Comparison of ENCODE assay signal across 10 mouse cellular contexts in genomic region chr3:127527465-127528034, GRCm38 (mm10). TPM values are rescaled to one million over a fixed set of nuclear protein-coding genes. Genes with fewer than 3 reads are reported as not detected.
DNase-seq lines count a peak whose midpoint lies in the region; ATAC-seq and TF ChIP-seq lines count a peak whose summit lies in the region.
"Had no signal": no experiment of that assay in that cellular context is flagged by ENCODE, and none has a peak within 500 bp of the region (broad histone marks: within the 10 kb centered on the region; RNA-seq: fewer than 3 reads in every experiment).

No protein-coding gene starts in this region.

- no peak overlapping the region for H3K9ac ChIP-seq in heart, embryonic 16.5 days (ENCODE audit: low read length)
- no peak overlapping the region for H3K9ac ChIP-seq in stomach, postnatal 0 days (ENCODE audit: low read length)
- H3K9ac ChIP-seq: forebrain, embryonic 13.5 days had no signal

- no peaks in the 10 kb centered on the region for H3K9me3 ChIP-seq in heart, embryonic 16.5 days (replicated peaks; ENCODE audit: control insufficient read depth, low read length)
- H3K9me3 ChIP-seq in stomach, postnatal 0 days (ENCODE audit: control insufficient read depth, low read length): no peaks in the 10 kb centered on the region
- H3K9me3 ChIP-seq: forebrain, embryonic 13.5 days had no signal

- peaks cover 11% of the 10 kb centered on the region for H3K4me1 ChIP-seq in heart, embryonic 16.5 days (ENCODE audit: control insufficient read depth, insufficient read depth, low read length)
- no peaks in the 10 kb centered on the region for H3K4me1 ChIP-seq in stomach, postnatal 0 days (replicated peaks; ENCODE audit: control insufficient read depth, insufficient read depth)
- H3K4me1 ChIP-seq: forebrain, embryonic 13.5 days had no signal

- no peak overlapping the region for H3K4me3 ChIP-seq in heart, embryonic 16.5 days (ENCODE audit: low read length)
- H3K4me3 ChIP-seq in stomach, postnatal 0 days (ENCODE audit: low read depth, low read length): no peak overlapping the region
- H3K4me3 ChIP-seq: forebrain, embryonic 13.5 days had no signal

- H3K4me2 ChIP-seq in heart, embryonic 16.5 days (ENCODE audit: low read depth, low read length): no peak overlapping the region
- H3K4me2 ChIP-seq in stomach, postnatal 0 days (replicated peaks; ENCODE audit: low read depth): no peak overlapping the region
- H3K4me2 ChIP-seq: forebrain, embryonic 13.5 days had no signal

- no peaks in the 10 kb centered on the region for H3K27me3 ChIP-seq in heart, embryonic 16.5 days (ENCODE audit: control insufficient read depth, insufficient read depth, low read length)
- no peaks in the 10 kb centered on the region for H3K27me3 ChIP-seq in stomach, postnatal 0 days (ENCODE audit: control insufficient read depth, insufficient read depth, low read length)
- H3K27me3 ChIP-seq: forebrain, embryonic 13.5 days had no signal

- no peak for TF ChIP-seq CTCF in stomach, postnatal 0 days (IDR thresholded peaks at IDR 0.05; ENCODE audit: low read depth)

- intact Hi-C loops in left cerebral cortex, postnatal 4 days (cut with DNase I): no loop called here

- ATAC-seq in heart, embryonic 16.5 days (replicated peaks; ENCODE audit: extremely low read depth, insufficient read depth, low FRiP score): no peak
- no peak for ATAC-seq in stomach, postnatal 0 days (ENCODE audit: low FRiP score, low TSS enrichment)
- ATAC-seq: forebrain, embryonic 13.5 days had no signal

- peak; percentile 38 for DNase-seq in cerebellum, adult 9-10 months
- no peak for DNase-seq in cerebellum, adult 8-10 months
- peak; percentile 9 for DNase-seq in left cerebral cortex, adult 11 months (ENCODE audit: low spot score)
- DNase-seq in left cerebral cortex, postnatal 4 days: no peak
- DNase-seq in adrenal gland, postnatal 14 days: peak; percentile 49
- DNase-seq in stomach, postnatal 0 days (ENCODE audit: low spot score): no peak
- no peak for DNase-seq in thymus, postnatal 25 days
- DNase-seq: thymus, postnatal 36 days had no signal

- TF ChIP-seq EP300 in stomach, postnatal 0 days (optimal IDR thresholded peaks at IDR 0.05): no peak

- peak overlapping the region; percentile 65 for H3K27ac ChIP-seq in heart, embryonic 16.5 days (ENCODE audit: low read length)
- no peak overlapping the region for H3K27ac ChIP-seq in stomach, postnatal 0 days (replicated peaks)
- H3K27ac ChIP-seq: forebrain, embryonic 13.5 days had no signal

- no peaks in the 10 kb centered on the region for H3K36me3 ChIP-seq in heart, embryonic 16.5 days (ENCODE audit: control insufficient read depth, insufficient read depth)
- no peaks in the 10 kb centered on the region for H3K36me3 ChIP-seq in stomach, postnatal 0 days (ENCODE audit: control insufficient read depth, insufficient read depth, low read length)

- WGBS in heart, embryonic 16.5 days: 65% methylated on average over 5 of the region's 5 CpGs
- 60% methylated on average over 5 of the region's 5 CpGs for WGBS in stomach, postnatal 0 days

RNA-seq across cellular contexts. Expression of gene Larp7, which starts 25.6 kb away (rescaled TPM):
- 10 to 100 TPM; 21.8 to 23.0 TPM for total RNA-seq in left cerebral cortex, postnatal 4 days (2021)
- total RNA-seq in adrenal gland, postnatal 14 days (2021): 23.5 and 25.3 TPM in 2 replicates
- 52.9 and 54.7 TPM in 2 replicates for polyA plus RNA-seq in heart, embryonic 16.5 days (2015; fragmentation: Nextera tagmentation; extraction: Ambion mirVana)
- polyA plus RNA-seq in stomach, postnatal 0 days (2015; fragmentation: Nextera tagmentation; extraction: Ambion mirVana): 23.2 and 23.3 TPM in 2 replicates

RNA-seq across cellular contexts. Expression of gene Zgrf1, which starts 25.7 kb away (rescaled TPM):
- total RNA-seq in left cerebral cortex, postnatal 4 days (2021): 1 to 10 TPM; 2.9 to 3.4 TPM
- 2.8 and 3.2 TPM in 2 replicates for total RNA-seq in adrenal gland, postnatal 14 days (2021)
- polyA plus RNA-seq in heart, embryonic 16.5 days (2015; fragmentation: Nextera tagmentation; extraction: Ambion mirVana): 6.9 and 7.0 TPM in 2 replicates
- 1.1 and 1.4 TPM in 2 replicates for polyA plus RNA-seq in stomach, postnatal 0 days (2015; fragmentation: Nextera tagmentation; extraction: Ambion mirVana)

RNA-seq across cellular contexts. Expression of gene Ank2, which starts 28.4 kb away (rescaled TPM):
- total RNA-seq in left cerebral cortex, postnatal 4 days (2021): 1,000 to 10,000 TPM in 1 of 2 experiments, 100 to 1,000 TPM in 1; 971 to 1,020 TPM
- 65.5 and 71.9 TPM in 2 replicates for total RNA-seq in adrenal gland, postnatal 14 days (2021)
- polyA plus RNA-seq in heart, embryonic 16.5 days (2015; fragmentation: Nextera tagmentation; extraction: Ambion mirVana): 38.9 and 44.4 TPM in 2 replicates
- polyA plus RNA-seq in stomach, postnatal 0 days (2015; fragmentation: Nextera tagmentation; extraction: Ambion mirVana): 12.3 and 13.0 TPM in 2 replicates

Comparison
In these comparisons a context has a peak if more than half of its experiments do, and no peak if none do; other contexts are left out.
1. DNase-seq: peak in cerebellum, adult 9-10 months (single experiment), left cerebral cortex, adult 11 months (single experiment) and adrenal gland, postnatal 14 days (single experiment); none in cerebellum, adult 8-10 months (single experiment), left cerebral cortex, postnatal 4 days (single experiment), stomach, postnatal 0 days (single experiment) and thymus, postnatal 25 days (single experiment).
2. RNA of gene Ank2, which starts 28.4 kb away (total RNA-seq): 971 to 1,020 TPM in left cerebral cortex, postnatal 4 days; 65.5 to 71.9 TPM in adrenal gland, postnatal 14 days; every median in the first group is over 10 times any median in the second.